Mouse (Mus musculus): ENCODE data around the gene Olfr99. TPM values are rescaled to one million over a fixed set of nuclear protein-coding genes. Genes with fewer than 3 reads are reported as not detected.
"Not testable (repeated sequence)": the region's sequence is repeated elsewhere in the genome, so short reads cannot be mapped to it uniquely, and the experiment has no call there.

The Olfr99 gene
- polyA plus RNA-seq, 1 experiment from 2014 or later: 0.09 TPM

DNA sequence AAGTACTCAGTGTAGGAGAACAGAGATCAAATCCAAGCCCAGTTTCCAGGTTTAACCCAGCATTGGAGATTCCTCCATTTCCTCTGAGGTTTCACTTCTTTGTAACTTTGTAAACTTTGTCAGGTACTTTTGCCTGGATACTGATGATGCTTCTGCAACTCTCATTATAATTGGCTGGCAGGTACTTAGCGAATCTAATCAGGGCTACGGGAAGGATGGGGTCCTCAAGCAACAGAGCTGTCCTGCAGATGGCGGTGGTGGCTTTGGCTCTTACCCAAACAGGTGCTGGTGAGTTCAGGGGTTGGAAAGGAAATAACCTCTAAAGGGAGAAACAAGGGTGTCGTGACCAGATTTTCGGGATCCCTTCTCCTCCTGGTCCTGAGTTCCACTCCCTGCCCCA is 36.5 kb downstream of the Olfr99 start:
- Histone ChIP-seq H3K27me3 (ENCODE audit: insufficient read depth, poor library complexity, severe bottlenecking) (no peaks in the 10 kb centered on the region), H3K36me3 (no peaks in the 10 kb centered on the region), H3K9me3 (no peaks in the 10 kb centered on the region), H3K27ac (no peak overlapping the region), H3K4me3 (no peak overlapping the region), H3K4me1 (no peaks in the 10 kb centered on the region)
- 28% methylated on average over 5 of the region's 5 CpGs for WGBS
- DNase-seq (ENCODE audit: low spot score): no peak

DNA sequence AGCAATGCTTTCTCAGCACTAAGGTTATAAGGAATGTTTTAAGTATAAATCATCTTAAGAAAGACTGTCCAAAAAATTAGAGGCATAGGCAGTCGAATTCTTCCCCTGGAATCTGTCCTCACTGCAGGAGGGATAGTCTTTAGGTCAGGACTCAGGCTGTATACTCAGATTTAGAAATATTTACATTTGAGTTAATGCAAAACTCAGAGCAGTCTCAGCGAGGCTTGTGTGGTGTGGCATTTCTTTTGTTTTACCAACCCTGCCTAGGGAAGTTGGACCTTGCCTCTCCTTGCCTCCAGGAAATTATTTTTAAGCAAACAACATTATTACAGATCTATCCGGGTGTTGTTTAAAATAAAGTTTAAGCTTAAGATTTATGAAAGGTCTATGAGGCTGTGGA is 41.1 kb downstream of the Olfr99 start:
- H3K36me3 ChIP-seq: no peaks in the 10 kb centered on the region
- WGBS: 59% methylated on average over 3 of the region's 3 CpGs
- no peaks in the 10 kb centered on the region for H3K4me1 ChIP-seq
- H3K4me3 ChIP-seq: no peak overlapping the region
- H3K27me3 ChIP-seq (ENCODE audit: insufficient read depth, poor library complexity, severe bottlenecking): no peaks in the 10 kb centered on the region
- no peak overlapping the region for H3K27ac ChIP-seq
- no peaks in the 10 kb centered on the region for H3K9me3 ChIP-seq
- DNase-seq (ENCODE audit: low spot score): no peak

DNA sequence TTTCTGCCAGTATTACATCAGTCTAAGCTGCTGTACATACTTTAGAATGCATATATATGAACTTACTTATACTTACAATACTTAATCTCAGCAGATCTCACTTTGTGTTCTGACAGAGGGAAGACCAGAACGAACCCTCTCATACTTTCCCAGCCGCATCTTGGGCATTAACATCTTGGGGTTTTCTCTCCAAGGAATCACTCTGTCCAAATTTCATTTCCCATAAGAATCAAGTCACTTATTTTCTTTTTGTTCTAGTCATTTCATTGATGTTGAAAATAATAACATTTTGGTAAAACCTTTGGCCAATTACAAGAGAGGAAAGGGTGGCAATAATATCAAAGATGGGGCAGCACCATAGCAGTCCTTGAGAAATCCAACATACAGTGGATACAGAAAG is 46.0 kb downstream of the Olfr99 start, which contains the start of gene Olfr97:
Gene Olfr97 (minus strand): TSS at position 101 of the 400 bp plus-strand sequence.
- not testable (repeated sequence) for H3K4me1 ChIP-seq; H3K27ac ChIP-seq; H3K9me3 ChIP-seq; H3K36me3 ChIP-seq; H3K4me3 ChIP-seq; H3K27me3 ChIP-seq (ENCODE audit: insufficient read depth, poor library complexity, severe bottlenecking); DNase-seq (ENCODE audit: low spot score)
- WGBS: 86% methylated on average over 2 of the region's 2 CpGs

Other genes starting within 250 kb of the Olfr99 start
- 5.8 and 9.6 TPM in 2 replicates for gene Gabbr1, start 237.5 kb downstream of the Olfr99 start, polyA plus RNA-seq (2016; fragmentation: Nextera tagmentation; extraction: Ambion mirVana)
- gene Olfr90, start 195.0 kb downstream of the Olfr99 start, polyA plus RNA-seq (2016; fragmentation: Nextera tagmentation; extraction: Ambion mirVana): not detected in 2 replicates
- gene Olfr91, start 185.2 kb downstream of the Olfr99 start, polyA plus RNA-seq (2016; fragmentation: Nextera tagmentation; extraction: Ambion mirVana): 0.15 TPM in 1 of 2 replicates, not detected in the other
- not detected in 2 replicates for gene Olfr92, start 163.4 kb downstream of the Olfr99 start, polyA plus RNA-seq (2016; fragmentation: Nextera tagmentation; extraction: Ambion mirVana)
- gene Olfr93, start 122.0 kb downstream of the Olfr99 start, polyA plus RNA-seq (2016; fragmentation: Nextera tagmentation; extraction: Ambion mirVana): not detected in 2 replicates
- gene Ubd, start 89.6 kb downstream of the Olfr99 start, polyA plus RNA-seq (2016; fragmentation: Nextera tagmentation; extraction: Ambion mirVana): not detected in 2 replicates
- not detected in 2 replicates for gene Olfr94, start 82.5 kb downstream of the Olfr99 start, polyA plus RNA-seq (2016; fragmentation: Nextera tagmentation; extraction: Ambion mirVana)
- not detected in 2 replicates for gene Olfr95, start 70.3 kb downstream of the Olfr99 start, polyA plus RNA-seq (2016; fragmentation: Nextera tagmentation; extraction: Ambion mirVana)
- not detected in 2 replicates for gene Olfr96, start 63.3 kb downstream of the Olfr99 start, polyA plus RNA-seq (2016; fragmentation: Nextera tagmentation; extraction: Ambion mirVana)
- not detected in 2 replicates for gene Olfr97, start 46.1 kb downstream of the Olfr99 start, polyA plus RNA-seq (2016; fragmentation: Nextera tagmentation; extraction: Ambion mirVana)
- gene Olfr98, start 19.7 kb downstream of the Olfr99 start, polyA plus RNA-seq (2016; fragmentation: Nextera tagmentation; extraction: Ambion mirVana): not detected in 2 replicates
- 1.00 and 1.7 TPM in 2 replicates for gene H2-M3, start 13.2 kb downstream of the Olfr99 start, polyA plus RNA-seq (2016; fragmentation: Nextera tagmentation; extraction: Ambion mirVana)
- not detected in 2 replicates for gene Olfr101, start 20.9 kb upstream of the Olfr99 start, polyA plus RNA-seq (2016; fragmentation: Nextera tagmentation; extraction: Ambion mirVana)
- gene Olfr102, start 33.6 kb upstream of the Olfr99 start, polyA plus RNA-seq (2016; fragmentation: Nextera tagmentation; extraction: Ambion mirVana): not detected in 2 replicates
- not detected in 2 replicates for gene Olfr103, start 56.2 kb upstream of the Olfr99 start, polyA plus RNA-seq (2016; fragmentation: Nextera tagmentation; extraction: Ambion mirVana)
- gene Olfr104-ps, start 76.1 kb upstream of the Olfr99 start, polyA plus RNA-seq (2016; fragmentation: Nextera tagmentation; extraction: Ambion mirVana): not detected in 2 replicates
- not detected in 2 replicates for gene Olfr105-ps, start 95.6 kb upstream of the Olfr99 start, polyA plus RNA-seq (2016; fragmentation: Nextera tagmentation; extraction: Ambion mirVana)
- not detected in 2 replicates for gene Olfr106-ps, start 106.9 kb upstream of the Olfr99 start, polyA plus RNA-seq (2016; fragmentation: Nextera tagmentation; extraction: Ambion mirVana)
- gene Olfr107, start 115.8 kb upstream of the Olfr99 start, polyA plus RNA-seq (2016; fragmentation: Nextera tagmentation; extraction: Ambion mirVana): not detected in 2 replicates
- gene Olfr108, start 162.0 kb upstream of the Olfr99 start, polyA plus RNA-seq (2016; fragmentation: Nextera tagmentation; extraction: Ambion mirVana): not detected in 2 replicates
- not detected in 2 replicates for gene Olfr109, start 175.5 kb upstream of the Olfr99 start, polyA plus RNA-seq (2016; fragmentation: Nextera tagmentation; extraction: Ambion mirVana)
- gene H2-M2, start 200.1 kb upstream of the Olfr99 start, polyA plus RNA-seq (2016; fragmentation: Nextera tagmentation; extraction: Ambion mirVana): not detected in 2 replicates
- gene Olfr110, start 209.0 kb upstream of the Olfr99 start, polyA plus RNA-seq (2016; fragmentation: Nextera tagmentation; extraction: Ambion mirVana): not detected in 2 replicates
- gene Olfr111, start 224.6 kb upstream of the Olfr99 start, polyA plus RNA-seq (2016; fragmentation: Nextera tagmentation; extraction: Ambion mirVana): not detected in 2 replicates

Data from heart, embryonic 10.5 days (tissue).